Mouse (Mus musculus): ENCODE data around the gene Col18a1.

Col18a1 gene

GRCm38 (mm10) chr10:77064659-77065058, 101.7 kb downstream of the Col18a1 start:
- no peak for DNase-seq (ENCODE audit: low spot score in 2 of 2)

GRCm38 (mm10) chr10:77064239-77064638, 102.1 kb downstream of the Col18a1 start:
- DNase-seq (ENCODE audit: low spot score in 2 of 2): no peak

GRCm38 (mm10) chr10:77062393-77063010, 103.8 kb downstream of the Col18a1 start:
- DNase-seq (ENCODE audit: low spot score in 2 of 2): no peak

GRCm38 (mm10) chr10:77061426-77061825, 104.9 kb downstream of the Col18a1 start:
- DNase-seq (ENCODE audit: low spot score in 2 of 2): no peak

- DNase-seq (ENCODE audit: low spot score in 2 of 2): no peak
These were observed 109.6 kb downstream of the Col18a1 start for GRCm38 (mm10) chr10:77056768-77057167.

GRCm38 (mm10) chr10:77048606-77049005, 117.7 kb downstream of the Col18a1 start:
- DNase-seq (ENCODE audit: low spot score in 2 of 2): no peak

- no peak for DNase-seq (ENCODE audit: low spot score in 2 of 2)
These were observed 118.2 kb downstream of the Col18a1 start for GRCm38 (mm10) chr10:77048196-77048595.

- DNase-seq (ENCODE audit: low spot score in 2 of 2): no peak
These were observed 127.7 kb downstream of the Col18a1 start for GRCm38 (mm10) chr10:77038579-77039174.

- DNase-seq (ENCODE audit: low spot score in 2 of 2): no peak
These were observed 130.9 kb downstream of the Col18a1 start for GRCm38 (mm10) chr10:77035487-77035886.

- DNase-seq (ENCODE audit: low spot score in 2 of 2): peak in 1 of 2 experiments; percentile 44
These were observed 132.9 kb downstream of the Col18a1 start for GRCm38 (mm10) chr10:77033323-77034025.

- peak; percentile 66 to 90 for DNase-seq (ENCODE audit: low spot score in 2 of 2)
These were observed 133.6 kb downstream of the Col18a1 start for GRCm38 (mm10) chr10:77032591-77033322.

- no peak for DNase-seq (ENCODE audit: low spot score in 2 of 2)
These were observed 134.5 kb downstream of the Col18a1 start, which contains the start of gene Slc19a1 for GRCm38 (mm10) chr10:77031768-77032375. TSS of gene Slc19a1 (plus strand) at chr10:77032241.

GRCm38 (mm10) chr10:77030666-77031065, 135.7 kb downstream of the Col18a1 start:
- DNase-seq (ENCODE audit: low spot score in 2 of 2): no peak

GRCm38 (mm10) chr10:77029761-77030160, 136.6 kb downstream of the Col18a1 start:
- DNase-seq (ENCODE audit: low spot score in 2 of 2): no peak

- no peak for DNase-seq (ENCODE audit: low spot score in 2 of 2)
These were observed 137.5 kb downstream of the Col18a1 start for GRCm38 (mm10) chr10:77028782-77029296.

GRCm38 (mm10) chr10:77026944-77027343, 139.4 kb downstream of the Col18a1 start:
- DNase-seq (ENCODE audit: low spot score in 2 of 2): no peak

GRCm38 (mm10) chr10:77024231-77024630, 142.1 kb downstream of the Col18a1 start:
- no peak for DNase-seq (ENCODE audit: low spot score in 2 of 2)

- no peak for DNase-seq (ENCODE audit: low spot score in 2 of 2)
These were observed 143.8 kb downstream of the Col18a1 start for GRCm38 (mm10) chr10:77022301-77023130.

GRCm38 (mm10) chr10:77021399-77022052, 144.8 kb downstream of the Col18a1 start:
- peak; percentile 52 to 84 for DNase-seq (ENCODE audit: low spot score in 2 of 2)

- DNase-seq (ENCODE audit: low spot score in 2 of 2): no peak
These were observed 148.7 kb downstream of the Col18a1 start for GRCm38 (mm10) chr10:77017662-77018061.

Data from cerebellum, postnatal 4 days (tissue).